Mouse (Mus musculus) CH12.LX (cell line): ENCODE measurements around the gene Cgrrf1. TPM values are rescaled to one million over a fixed set of nuclear protein-coding genes. Genes with fewer than 3 reads are reported as not detected.

Experiments used
- DNase-seq: peaks from one replicate; pipeline ENCODE4 v3.0.0-alpha.2; 2013; ENCODE audit errors: extremely low read depth
- H3K27ac ChIP-seq: 2 replicates; pipeline ENCODE4 v1.5.1; 2012; ENCODE audit warnings: low read depth, mild to moderate bottlenecking, control low read depth, moderate library complexity; ENCODE audit not compliant: insufficient read depth
- H3K27me3 ChIP-seq: replicated peaks from 2 replicates; pipeline ENCODE3; 2012; ENCODE audit warnings: inconsistent platforms
- H3K36me3 ChIP-seq, 2 experiments: replicated peaks in 1 of 2; 2 replicates each; pipeline versions ENCODE3 to v1.6.1; 2012; ENCODE audit warnings: inconsistent platforms in 1 of 2, low read length in 1 of 2, mild to moderate bottlenecking in 1 of 2, mixed read lengths in 1 of 2, moderate library complexity in 1 of 2; ENCODE audit not compliant: control insufficient read depth in 1 of 2, insufficient read depth in 1 of 2
- H3K4me1 ChIP-seq, 2 experiments: 2 replicates each; pipeline ENCODE4 v1.6.1; 2012; ENCODE audit warnings: inconsistent platforms in 1 of 2, moderate library complexity in 1 of 2; ENCODE audit not compliant: insufficient read depth in 2 of 2, control insufficient read depth in 1 of 2
- H3K4me2 ChIP-seq: 2 replicates; pipeline ENCODE4 v1.6.1; 2012; ENCODE audit warnings: low read depth, mild to moderate bottlenecking, control low read depth; ENCODE audit not compliant: poor library complexity, insufficient read depth, severe bottlenecking
- H3K4me3 ChIP-seq, 3 experiments: fragments of 150-350 bp in 1 of 3; sonication (generic) in 1 of 3; replicated peaks in 1 of 3; 2 replicates each; pipeline versions ENCODE3 to v1.5.1; 2011 to 2012; ENCODE audit warnings: low read depth in 2 of 3, low read length in 2 of 3, mild to moderate bottlenecking in 2 of 3, moderate library complexity in 2 of 3, control low read depth in 1 of 3, improper control_type of control experiment in 1 of 3, inconsistent platforms in 1 of 3, mixed read lengths in 1 of 3; ENCODE audit not compliant: poor library complexity in 1 of 3
- H3K79me2 ChIP-seq: replicated peaks from 2 replicates; pipeline ENCODE4 v1.6.1; 2012; ENCODE audit warnings: mild to moderate bottlenecking, moderate library complexity; ENCODE audit not compliant: control insufficient read depth, poor library complexity, insufficient read depth, severe bottlenecking; ENCODE audit errors: extremely low read depth
- H3K9ac ChIP-seq: 2 replicates; pipeline ENCODE4 v1.6.1; 2012; ENCODE audit warnings: low read depth, mild to moderate bottlenecking, control low read depth, moderate library complexity; ENCODE audit not compliant: insufficient read depth
- H3K9me3 ChIP-seq: replicated peaks from 2 replicates; pipeline ENCODE3; 2012; ENCODE audit warnings: low read length, inconsistent platforms, mixed read lengths
- BHLHE40 ChIP-seq: IDR thresholded peaks from 2 replicates; pipeline ENCODE4 v1.6.1; 2011; ENCODE audit warnings: mild to moderate bottlenecking, low read depth, low read length, improper control_type of control experiment
- CHD1 ChIP-seq: IDR thresholded peaks from 2 replicates; pipeline ENCODE4 v1.6.1; 2012; ENCODE audit warnings: low read depth, low read length, improper control_type of control experiment, inconsistent platforms
- CHD2 ChIP-seq: IDR thresholded peaks from 2 replicates; pipeline ENCODE4 v1.6.1; 2011; ENCODE audit warnings: low read length, improper control_type of control experiment
- CTCF ChIP-seq, 2 experiments: IDR thresholded peaks in 1 of 2; conservative IDR thresholded peaks in 1 of 2; 2 replicates each; pipeline ENCODE4 v1.5.1; 2011 to 2012; ENCODE audit warnings: low read depth in 2 of 2, low read length in 2 of 2, improper control_type of control experiment in 1 of 2, inconsistent platforms in 1 of 2, mild to moderate bottlenecking in 1 of 2, moderate library complexity in 1 of 2
- E2F4 ChIP-seq: IDR thresholded peaks from 2 replicates; pipeline ENCODE4 v1.6.1; 2011; ENCODE audit warnings: low read depth, low read length, improper control_type of control experiment; ENCODE audit not compliant: insufficient replicate concordance
- ELF1 ChIP-seq: IDR thresholded peaks from 2 replicates; pipeline ENCODE4 v1.6.1; 2014; ENCODE audit warnings: low read depth, mild to moderate bottlenecking, inconsistent platforms, low read length, improper control_type of control experiment
- EP300 ChIP-seq: IDR thresholded peaks from 2 replicates; pipeline ENCODE4 v1.6.1; 2011; ENCODE audit warnings: low read length, improper control_type of control experiment
- ETS1 ChIP-seq: conservative IDR thresholded peaks from 2 replicates; pipeline ENCODE4 v1.6.1; 2012; ENCODE audit warnings: low read depth, mild to moderate bottlenecking, inconsistent platforms, low read length, improper control_type of control experiment, moderate library complexity
- GABPA ChIP-seq: IDR thresholded peaks from 2 replicates; pipeline ENCODE4 v1.6.1; 2012; ENCODE audit warnings: low read depth, low read length, improper control_type of control experiment, inconsistent platforms; ENCODE audit not compliant: insufficient replicate concordance
- IRF4 ChIP-seq: IDR thresholded peaks from 2 replicates; pipeline ENCODE4 v1.6.1; 2014; ENCODE audit warnings: low read depth, mild to moderate bottlenecking, inconsistent platforms, low read length, improper control_type of control experiment
- KAT2A ChIP-seq: IDR thresholded peaks from 2 replicates; pipeline ENCODE4 v1.6.1; 2012; ENCODE audit warnings: low read length, improper control_type of control experiment, inconsistent platforms; ENCODE audit not compliant: insufficient replicate concordance
- MAFK ChIP-seq: IDR thresholded peaks from 2 replicates; pipeline ENCODE4 v1.6.1; 2011; ENCODE audit warnings: low read length, improper control_type of control experiment; ENCODE audit not compliant: insufficient replicate concordance
- MAX ChIP-seq: IDR thresholded peaks from 2 replicates; pipeline ENCODE4 v1.6.1; 2011; ENCODE audit warnings: low read length, improper control_type of control experiment
- MXI1 ChIP-seq: IDR thresholded peaks from 2 replicates; pipeline ENCODE4 v1.6.1; 2011; ENCODE audit warnings: mild to moderate bottlenecking, low read depth, low read length, improper control_type of control experiment
- MYC ChIP-seq: IDR thresholded peaks from 2 replicates; pipeline ENCODE4 v1.6.1; 2011; ENCODE audit warnings: low read depth, mild to moderate bottlenecking, improper control_type of control experiment, low read length
- NRF1 ChIP-seq: IDR thresholded peaks from 2 replicates; pipeline ENCODE4 v1.6.1; 2014; ENCODE audit warnings: low read depth, mild to moderate bottlenecking, inconsistent platforms, low read length, improper control_type of control experiment, moderate library complexity
- POLR2A ChIP-seq: IDR thresholded peaks from 2 replicates; pipeline ENCODE4 v1.6.1; 2011; ENCODE audit warnings: low read depth, mild to moderate bottlenecking, improper control_type of control experiment, low read length
- POLR2AphosphoS2 ChIP-seq: IDR thresholded peaks from 2 replicates; pipeline ENCODE4 v1.6.1; 2011; ENCODE audit warnings: low read depth, low read length, improper control_type of control experiment
- RAD21 ChIP-seq: IDR thresholded peaks from 2 replicates; pipeline ENCODE4 v1.6.1; 2011; ENCODE audit warnings: low read depth, mild to moderate bottlenecking, low read length, improper control_type of control experiment, moderate library complexity
- SIN3A ChIP-seq: IDR thresholded peaks from 2 replicates; pipeline ENCODE4 v1.6.1; 2012; ENCODE audit warnings: low read length, improper control_type of control experiment, inconsistent platforms
- SMC3 ChIP-seq: IDR thresholded peaks from 2 replicates; pipeline ENCODE4 v1.6.1; 2011; ENCODE audit warnings: low read depth, low read length, improper control_type of control experiment
- TCF12 ChIP-seq: IDR thresholded peaks from 2 replicates; pipeline ENCODE4 v1.6.1; 2014; ENCODE audit warnings: low read depth, mild to moderate bottlenecking, inconsistent platforms, low read length, improper control_type of control experiment
- UBTF ChIP-seq: IDR thresholded peaks from 2 replicates; pipeline ENCODE4 v1.6.1; 2012; ENCODE audit warnings: low read depth, mild to moderate bottlenecking, inconsistent platforms, low read length, improper control_type of control experiment, moderate library complexity
- USF2 ChIP-seq: conservative IDR thresholded peaks from 2 replicates; pipeline ENCODE4 v1.6.1; 2011; ENCODE audit warnings: low read depth, low read length, improper control_type of control experiment
- ZC3H11A ChIP-seq: IDR thresholded peaks from 2 replicates; pipeline ENCODE4 v1.6.1; 2012; ENCODE audit warnings: low read depth, mild to moderate bottlenecking, inconsistent platforms, low read length, improper control_type of control experiment
- ZKSCAN1 ChIP-seq: IDR thresholded peaks from 2 replicates; pipeline ENCODE4 v1.6.1; 2012; ENCODE audit warnings: low read depth, inconsistent platforms, low read length, improper control_type of control experiment, borderline replicate concordance
- ZMIZ1 ChIP-seq: IDR thresholded peaks from 2 replicates; pipeline ENCODE4 v1.6.1; 2012; ENCODE audit warnings: low read depth, mild to moderate bottlenecking, inconsistent platforms, low read length, improper control_type of control experiment
- ZNF384 ChIP-seq: IDR thresholded peaks from 2 replicates; pipeline ENCODE4 v1.6.1; 2012; ENCODE audit warnings: low read depth, low read length, improper control_type of control experiment, inconsistent platforms
- dilution Hi-C: fragments of 300-500 bp; cut with MboI; formaldehyde crosslinking; loops from 2 replicates; pipeline ENCODE4 v1.14.3; 2020; ENCODE audit warnings: low sequenced_read_pairs; ENCODE audit not compliant: extremely low pct_unique_long_range_greater_than_20kb, extremely low pct_ligation_motif_present
- in situ Hi-C: fragments of 300-500 bp; cut with MboI; formaldehyde crosslinking; loops from 3 replicates; pipeline ENCODE4 v1.14.3; 2019; ENCODE audit warnings: low sequenced_read_pairs, low pct_ligation_motif_present, low pct_unique_long_range_greater_than_20kb, mixed read lengths
- polyA plus RNA-seq: library from polyadenylated mRNA; unstranded; fragments of >175 nt; gene quantifications from 2 replicates; pipeline ENCODE4 v1.2.1, GENCODE M21; 2012; ENCODE audit warnings: low read depth; ENCODE audit not compliant: insufficient read length
- total RNA-seq, 2 experiments: library from RNA; depleted of rRNA; stranded (reverse); fragments of 300-350 nt in 1 of 2; fragments of >200 nt in 1 of 2; gene quantifications; 2 replicates each; pipeline ENCODE4 v1.2.3; 2012 to 2014

The Cgrrf1 gene
- total and polyA plus RNA-seq, 3 experiments, result 9.6 to 17.1 (median 13.1) TPM

GRCm38 (mm10) chr14:46794157-46794556, 37.8 kb upstream of the Cgrrf1 start:
- TF ChIP-seq CTCF (conservative IDR thresholded peaks at IDR 0.05 in 1 of 2, IDR thresholded peaks at IDR 0.05 in 1 of 2; ENCODE audit: low read depth in 2 of 2, low read length in 2 of 2) (no peak), ZC3H11A (no peak), ETS1 (no peak), ELF1 (no peak), BHLHE40 (no peak), MXI1 (no peak), ZNF384 (no peak), USF2 (no peak), GABPA (no peak), CHD2 (no peak), NRF1 (no peak), EP300 (no peak), ZMIZ1 (no peak), E2F4 (no peak), CHD1 (no peak), POLR2A (no peak), KAT2A (no peak), ZKSCAN1 (no peak), SIN3A (no peak)
- H3K27ac ChIP-seq, result no peak overlapping the region
- DNase-seq, result no peak
- no peak overlapping the region for H3K4me2 ChIP-seq
- peaks cover 0 to under 1% of the 10 kb centered on the region in 2 experiments for H3K36me3 ChIP-seq
- peaks cover 0 to 16% of the 10 kb centered on the region in 2 experiments; a peak in 2 of 4 replicates for H3K4me1 ChIP-seq
- dilution Hi-C loops, result no loop called here
- no peaks in the 10 kb centered on the region for H3K9me3 ChIP-seq
- no peak overlapping the region for H3K9ac ChIP-seq
- H3K79me2 ChIP-seq, result no peaks in the 10 kb centered on the region
- H3K4me3 ChIP-seq, result no peak overlapping the region
- in situ Hi-C loops, result no loop called here
- no peaks in the 10 kb centered on the region for H3K27me3 ChIP-seq

GRCm38 (mm10) chr14:46800684-46801345, 31.1 kb upstream of the Cgrrf1 start:
- no peak for DNase-seq
- Histone ChIP-seq H3K4me2 (no peak overlapping the region), H3K4me1 (peaks cover 0 to 7% of the 10 kb centered on the region in 2 experiments; a peak in 2 of 4 replicates), H3K27me3 (no peaks in the 10 kb centered on the region), H3K9me3 (no peaks in the 10 kb centered on the region), H3K4me3 (no peak overlapping the region), H3K79me2 (no peaks in the 10 kb centered on the region), H3K36me3 (peaks cover 0 to 23% of the 10 kb centered on the region in 2 experiments), H3K9ac (no peak overlapping the region), H3K27ac (no peak overlapping the region)
- dilution Hi-C loops, result no loop called here
- in situ Hi-C loops, result no loop called here
- TF ChIP-seq UBTF, result no peak
- TF ChIP-seq ZC3H11A, result no peak
- TF ChIP-seq SMC3, result no peak
- TF ChIP-seq IRF4, result no peak
- no peak for TF ChIP-seq POLR2AphosphoS2
- TF ChIP-seq MAFK, result no peak
- no peak for TF ChIP-seq ELF1
- no peak for TF ChIP-seq MAX
- no peak for TF ChIP-seq CHD1
- no peak for TF ChIP-seq ZMIZ1
- no peak for TF ChIP-seq TCF12
- no peak for TF ChIP-seq CTCF (conservative IDR thresholded peaks at IDR 0.05 in 1 of 2, IDR thresholded peaks at IDR 0.05 in 1 of 2; ENCODE audit: low read depth in 2 of 2, low read length in 2 of 2)
- no peak for TF ChIP-seq NRF1
- no peak for TF ChIP-seq RAD21
- TF ChIP-seq MYC, result no peak
- TF ChIP-seq, all 38 proteins: peak for 0
